Mouse (Mus musculus) layer of hippocampus, adult 8-10 months (tissue): ENCODE results near the gene Tns4. TPM values are rescaled to one million over a fixed set of nuclear protein-coding genes. Genes with fewer than 3 reads are reported as not detected.

Experiments
- DNase-seq, 2 experiments: peaks; one replicate each; pipeline ENCODE4 v3.0.0; 2022; ENCODE audit warnings: low spot score in 2 of 2
- total RNA-seq, 4 experiments: library from RNA; stranded (reverse); gene quantifications; 2 replicates each; pipeline ENCODE4 v1.2.4; 2022

The Tns4 gene
- total RNA-seq, 4 experiments from 2014 or later: 0.27 TPM; not detected in 2

DNA sequence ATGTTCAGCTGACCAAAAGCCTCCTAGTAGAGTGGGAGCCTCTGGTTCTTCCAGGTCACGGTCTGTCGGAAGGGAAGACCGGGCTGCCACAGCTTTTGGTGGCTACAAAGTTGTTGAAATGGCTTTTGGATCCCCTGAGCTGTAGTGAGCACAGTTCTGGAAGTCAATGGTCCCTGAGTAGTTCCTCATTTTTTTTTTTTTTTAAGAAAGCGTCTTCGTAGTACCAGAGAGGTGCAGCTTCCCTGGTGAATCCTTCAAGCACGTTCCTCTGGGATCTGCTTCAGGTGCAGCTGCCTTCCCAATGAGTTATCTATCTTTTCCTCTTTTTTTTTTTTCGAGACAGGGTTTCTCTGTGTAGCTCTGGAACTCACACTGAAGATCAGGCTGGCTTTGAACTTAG lies 4.6 kb upstream of the Tns4 start:
- no peak for DNase-seq

DNA sequence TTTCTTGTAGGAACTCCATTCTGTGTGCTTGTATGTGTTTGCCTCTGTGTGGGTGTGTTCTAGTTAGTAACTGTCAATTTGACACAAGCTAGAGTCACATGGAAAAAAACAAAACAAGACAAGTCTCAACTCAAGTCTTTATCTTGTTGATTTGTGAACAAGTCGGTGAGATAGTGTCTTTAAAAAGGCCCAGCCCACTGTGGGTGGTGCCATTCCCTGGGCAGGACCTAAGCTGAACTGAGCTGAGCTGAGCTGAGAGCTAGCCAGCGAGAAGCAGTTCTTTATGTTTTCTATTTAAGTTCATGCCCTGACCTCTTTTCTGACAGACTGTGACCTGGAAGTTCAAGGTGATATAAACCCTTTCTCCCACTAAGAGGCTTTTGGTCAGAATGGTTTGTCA lies 2.6 kb upstream of the Tns4 start:
- DNase-seq: no peak

DNA sequence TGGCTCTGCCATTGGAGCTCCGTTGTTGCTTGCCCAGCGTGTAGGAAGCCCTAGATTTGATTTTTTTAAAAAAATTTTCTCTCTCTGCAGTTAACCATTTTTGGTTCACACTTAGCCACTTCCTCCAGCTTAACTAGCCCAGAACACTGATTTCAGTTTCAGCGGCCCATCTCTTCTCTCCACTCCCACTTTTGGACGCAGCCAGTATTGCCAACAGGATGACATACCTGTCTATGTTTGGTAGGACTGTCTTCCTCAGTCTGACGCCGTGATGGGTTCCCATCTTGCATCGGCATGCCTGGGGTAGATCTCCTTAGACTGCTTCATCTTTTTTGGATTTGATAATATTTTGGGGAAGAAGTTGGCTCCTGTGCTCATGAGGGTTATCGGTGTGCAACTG lies 1.3 kb upstream of the Tns4 start:
- no peak for DNase-seq

DNA sequence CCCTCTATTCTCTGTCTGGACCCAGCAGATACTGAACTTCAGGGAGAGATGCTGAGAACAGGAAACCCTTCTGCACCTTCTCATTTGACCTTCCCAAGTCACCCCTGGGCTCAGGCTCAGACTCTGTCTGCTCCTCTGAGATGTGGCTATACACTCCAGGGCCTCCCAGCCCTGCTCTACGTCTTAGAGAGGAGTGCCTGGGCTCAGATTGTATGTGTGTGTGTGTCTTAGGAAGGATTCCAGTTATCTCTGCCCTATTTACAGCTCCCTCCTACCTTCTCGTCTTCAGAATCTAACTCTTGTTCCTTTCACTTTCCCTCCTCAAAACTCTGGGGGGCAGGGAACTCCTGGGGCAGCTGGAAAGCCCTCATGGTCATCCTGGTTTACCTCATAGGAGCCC lies 620 bp downstream of the Tns4 start:
- DNase-seq: no peak

DNA sequence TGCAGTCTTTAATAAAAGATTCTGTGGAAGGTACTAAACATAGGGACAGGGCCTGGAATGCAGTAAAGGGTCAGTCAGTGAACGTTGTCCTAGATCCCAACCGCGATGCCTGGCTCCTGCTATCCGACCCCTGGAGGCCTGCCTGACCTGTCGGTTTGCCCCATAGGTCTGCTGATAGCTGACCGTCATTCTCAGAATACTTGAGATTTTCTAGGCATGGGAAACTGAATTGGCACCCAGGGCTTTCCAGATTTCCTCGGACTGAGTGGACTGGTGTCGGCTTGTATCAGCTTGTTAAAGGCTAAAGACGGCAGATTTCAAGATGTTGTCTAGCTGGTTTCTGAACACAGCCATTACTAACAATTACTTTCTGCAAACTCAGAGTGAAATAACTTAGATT lies 4.7 kb downstream of the Tns4 start:
- DNase-seq: no peak

DNA sequence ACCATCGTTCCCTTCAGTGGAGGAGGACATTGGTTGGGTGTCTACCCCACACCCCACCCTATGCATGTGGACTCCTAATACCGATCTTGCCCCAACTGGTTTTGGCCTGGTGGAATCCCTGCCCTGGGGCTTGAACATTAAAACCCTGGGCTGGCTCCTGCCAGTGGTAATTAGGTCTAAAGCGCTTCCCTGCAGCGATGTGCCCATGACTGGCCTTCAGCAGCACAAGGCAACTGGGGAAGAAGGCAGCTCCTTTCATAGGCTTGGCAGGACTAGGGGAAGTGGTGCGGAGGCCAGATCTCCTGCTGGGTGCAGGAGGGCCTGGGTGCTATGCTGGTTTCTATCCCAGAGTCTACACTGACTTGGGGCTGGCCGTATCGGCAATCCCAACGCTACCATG lies 5.6 kb downstream of the Tns4 start:
- DNase-seq: no peak

DNA sequence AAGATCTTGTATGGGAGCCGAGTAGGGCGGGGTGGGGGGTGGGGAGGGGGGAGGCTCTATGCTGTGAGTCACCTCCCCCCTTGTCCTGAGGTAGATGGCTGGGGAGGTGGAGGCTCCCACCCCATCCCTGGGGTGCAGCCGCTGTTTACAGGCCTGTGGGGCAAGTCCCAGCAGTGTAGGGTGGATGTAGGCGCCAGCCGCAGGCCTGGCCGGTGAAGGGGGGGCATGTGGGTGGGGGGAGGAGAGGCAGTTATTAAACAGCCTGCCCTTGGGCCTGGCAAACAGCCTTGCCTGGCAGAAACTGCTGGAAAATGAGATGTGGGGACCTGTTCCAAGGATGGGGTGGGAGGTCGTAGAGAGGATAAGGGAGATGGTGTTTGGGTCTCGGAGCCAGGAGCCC lies 7.0 kb downstream of the Tns4 start:
- DNase-seq: no peak

DNA sequence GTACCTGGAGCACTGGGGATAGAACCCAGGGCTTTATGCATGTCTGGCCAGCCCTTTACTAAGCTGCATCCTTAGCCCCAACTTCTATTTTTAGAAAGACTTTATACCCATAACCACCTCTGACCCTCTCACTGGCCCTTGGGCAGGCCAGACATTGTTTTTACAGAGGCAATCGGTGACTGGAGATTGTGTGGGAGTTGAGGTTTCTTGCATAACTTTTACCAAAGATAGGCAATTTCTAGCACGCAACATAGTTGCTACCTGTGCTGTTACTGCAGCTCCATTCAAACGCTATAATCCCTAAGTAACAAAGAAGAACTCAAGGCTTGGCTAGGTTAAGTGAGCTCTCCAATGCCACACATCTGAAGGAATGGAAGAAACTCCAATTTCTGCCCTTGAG lies 7.5 kb downstream of the Tns4 start:
- DNase-seq: no peak

DNA sequence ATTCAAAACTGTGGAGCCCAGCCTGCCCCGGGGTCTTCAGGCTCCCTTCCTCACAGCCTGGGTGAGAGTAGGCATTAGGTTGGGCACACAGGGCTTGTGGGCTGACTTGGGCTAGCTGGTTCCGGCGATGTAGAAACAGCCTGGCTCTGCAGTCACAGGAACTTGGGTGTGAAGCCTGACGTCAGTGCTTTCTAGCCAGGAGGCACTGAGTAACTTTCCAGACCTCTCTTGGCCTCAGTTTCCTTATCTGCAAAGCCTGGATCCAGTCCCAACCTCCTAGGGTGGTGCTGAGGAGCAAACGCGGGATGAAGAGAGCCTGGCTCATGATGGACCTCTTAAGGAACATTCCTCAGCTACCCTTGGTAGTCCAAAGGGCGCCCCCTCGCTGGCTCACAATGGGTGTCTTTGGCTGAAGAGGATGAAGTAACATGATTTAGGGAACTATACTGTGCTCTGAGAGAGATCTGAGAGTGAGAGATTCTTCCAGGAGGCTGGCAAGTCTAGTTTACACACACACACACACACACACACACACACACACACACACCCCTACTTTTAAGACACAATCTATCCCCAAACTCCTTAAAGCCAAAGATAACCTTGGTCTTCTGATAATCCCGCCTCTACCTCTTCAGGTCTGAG lies 8.1 kb downstream of the Tns4 start:
- DNase-seq: no peak

DNA sequence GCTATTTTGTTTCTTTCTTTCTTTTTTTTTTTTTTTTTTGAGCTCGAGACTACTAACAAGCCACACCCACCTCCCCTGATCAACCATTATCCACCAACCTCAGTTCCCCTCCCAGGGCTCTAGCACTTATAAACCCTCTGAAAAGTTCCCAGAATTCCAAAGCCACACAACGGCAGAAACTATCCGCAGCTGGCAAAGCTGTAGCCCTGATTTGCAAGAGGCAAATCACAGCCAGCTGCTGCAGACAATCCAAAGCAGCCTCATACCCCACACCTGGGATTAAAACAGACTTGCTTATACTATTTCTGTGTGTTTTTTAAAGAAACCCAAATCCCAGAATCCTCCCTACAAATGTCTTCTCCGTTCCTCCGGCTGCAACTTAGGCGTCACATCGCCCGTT lies 11.2 kb downstream of the Tns4 start:
- DNase-seq: no peak

DNA sequence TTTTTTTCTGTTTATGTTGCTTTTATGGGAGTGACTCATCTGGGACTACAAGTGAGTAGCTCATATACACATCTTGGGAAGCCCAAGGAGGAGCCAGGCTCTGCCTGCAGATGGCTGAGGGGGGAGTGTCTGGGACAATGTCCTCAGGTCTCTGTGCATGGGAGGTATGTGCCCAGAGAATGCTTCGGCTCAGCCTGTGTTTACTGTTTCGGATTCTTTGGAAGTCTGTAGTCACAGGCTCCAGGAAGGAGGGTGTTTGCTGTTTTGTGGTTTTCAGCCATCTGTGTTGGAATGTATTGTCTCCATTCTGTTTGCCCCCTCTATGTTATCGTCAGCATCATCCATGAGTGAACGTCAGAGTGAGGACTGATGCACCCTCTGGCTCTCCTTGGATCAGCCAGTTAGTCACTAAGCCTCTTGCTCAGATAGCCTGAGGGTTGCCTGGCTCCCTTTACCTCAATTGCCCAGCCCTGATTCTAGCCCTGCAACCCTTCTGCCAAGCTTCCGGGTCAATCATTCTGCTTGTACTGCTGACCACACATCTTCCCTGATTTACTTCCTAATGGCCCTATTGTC lies 12.3 kb downstream of the Tns4 start:
- peak; percentile 13 to 17 for DNase-seq

DNA sequence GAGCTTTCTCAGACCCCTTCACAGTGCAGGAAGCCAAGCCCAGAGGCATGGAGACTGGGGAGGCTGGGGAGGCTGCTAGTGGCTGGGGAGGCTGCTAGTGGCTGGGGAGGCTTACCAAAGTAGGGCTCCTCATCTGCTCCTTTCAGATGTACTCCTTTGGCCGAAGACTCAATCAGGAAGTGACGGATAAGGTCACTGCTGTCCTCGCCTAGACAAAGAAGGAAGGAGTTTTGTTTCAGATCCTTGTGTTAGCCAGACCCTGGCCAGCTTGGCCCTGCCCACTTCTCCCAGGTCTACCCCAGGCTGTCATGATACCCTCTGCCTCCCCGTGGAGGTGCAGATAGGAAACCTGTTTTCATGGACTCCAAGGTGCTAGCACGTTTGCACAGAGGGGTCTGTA lies 15.3 kb downstream of the Tns4 start:
- no peak for DNase-seq

DNA sequence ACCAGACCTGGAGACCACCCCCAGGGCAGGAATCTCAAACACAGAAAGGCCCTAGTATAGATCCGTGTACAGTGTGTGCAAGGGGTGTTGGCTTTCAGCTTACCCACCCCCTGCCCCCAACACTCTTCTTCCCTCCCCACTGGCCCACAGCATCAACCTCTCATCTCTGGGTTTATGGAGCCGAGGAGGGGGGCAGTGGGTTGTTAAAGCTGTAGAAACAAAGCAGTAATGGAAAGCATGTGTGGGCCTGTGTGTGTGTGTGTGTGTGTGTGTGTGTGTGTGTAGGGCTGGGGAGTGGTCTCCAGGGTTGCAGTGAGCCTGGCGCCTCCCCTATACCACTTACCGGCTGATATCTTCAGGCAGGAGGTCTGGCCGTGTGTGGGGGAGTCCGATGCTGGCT lies 17.2 kb downstream of the Tns4 start:
- DNase-seq: no peak

DNA sequence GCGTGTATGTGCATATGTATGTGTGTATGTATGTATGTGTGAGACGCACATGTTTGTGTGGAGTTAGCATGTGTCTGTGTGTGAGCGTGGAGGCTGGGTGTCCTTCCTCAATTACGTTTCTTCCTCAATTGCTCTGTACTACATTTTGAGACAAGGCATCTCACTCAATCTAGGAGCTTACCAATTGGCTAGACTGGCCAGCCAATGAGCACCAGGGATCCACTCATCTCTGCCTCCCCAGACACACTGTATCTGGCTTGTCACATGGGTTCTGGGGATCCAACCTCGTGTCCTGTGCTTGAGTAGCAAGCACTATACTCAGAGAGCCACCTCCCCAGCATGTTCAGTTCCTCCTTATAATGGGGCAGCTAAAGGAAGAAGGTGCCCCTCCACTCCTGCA lies 20.7 kb downstream of the Tns4 start:
- DNase-seq: no peak

DNA sequence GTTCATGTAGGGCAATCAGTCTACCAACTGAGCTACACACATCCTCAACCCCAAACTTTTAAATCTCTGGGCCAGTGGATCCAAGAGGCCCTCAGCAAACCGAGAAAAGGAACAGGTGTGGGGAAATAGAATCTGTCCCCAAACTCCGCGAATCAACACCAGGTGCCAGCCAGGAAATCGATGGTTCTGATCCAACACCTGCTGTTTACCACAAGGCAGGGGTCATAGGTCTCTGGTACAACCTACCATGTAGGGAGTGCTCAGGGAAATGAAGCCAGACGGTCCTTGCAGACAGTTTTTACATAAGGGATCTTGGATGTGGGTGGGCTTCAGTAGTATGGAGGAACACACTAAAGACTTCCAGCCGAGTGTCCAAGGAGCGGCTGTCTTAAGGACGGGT lies 21.5 kb downstream of the Tns4 start:
- DNase-seq: no peak

DNA sequence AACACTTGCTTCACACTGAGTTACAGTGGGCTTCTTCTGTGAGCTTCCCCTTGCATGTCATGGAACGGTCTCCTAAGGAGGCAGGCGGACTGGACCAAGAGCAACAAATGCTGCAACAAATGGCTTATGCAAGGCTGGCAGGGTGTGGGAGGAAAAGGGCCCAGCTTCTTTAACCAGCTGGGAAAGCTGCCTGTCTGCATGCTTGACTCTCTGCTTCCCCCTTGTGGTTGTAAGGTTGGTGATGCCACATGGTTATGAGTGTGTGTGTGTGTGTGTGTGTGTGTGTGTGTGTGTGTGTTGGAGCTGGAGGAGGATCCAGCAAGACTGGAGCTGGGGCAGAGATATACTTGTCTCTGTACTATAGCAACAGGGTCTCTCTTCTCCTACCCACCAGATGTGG lies 23.1 kb downstream of the Tns4 start:
- peak; percentile 75 to 76 for DNase-seq

DNA sequence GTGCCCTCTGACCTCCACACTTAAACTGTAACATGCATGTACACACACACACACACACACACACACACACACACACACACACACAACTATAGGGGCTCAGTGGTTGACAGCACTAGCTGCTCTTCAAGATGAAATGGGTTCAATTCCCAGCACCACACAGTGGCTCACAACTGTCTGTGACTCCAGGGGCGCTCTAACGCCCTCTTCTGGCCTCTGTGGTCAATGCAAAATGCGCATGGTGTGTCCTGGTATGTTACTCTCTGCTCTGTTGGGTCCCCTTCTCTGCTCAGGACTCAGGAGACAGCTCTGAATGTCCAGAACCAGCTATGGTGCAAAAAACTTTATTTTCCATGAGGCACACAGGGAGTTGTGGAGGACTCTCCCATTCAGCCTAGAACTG lies 23.8 kb downstream of the Tns4 start:
- no peak for DNase-seq

DNA sequence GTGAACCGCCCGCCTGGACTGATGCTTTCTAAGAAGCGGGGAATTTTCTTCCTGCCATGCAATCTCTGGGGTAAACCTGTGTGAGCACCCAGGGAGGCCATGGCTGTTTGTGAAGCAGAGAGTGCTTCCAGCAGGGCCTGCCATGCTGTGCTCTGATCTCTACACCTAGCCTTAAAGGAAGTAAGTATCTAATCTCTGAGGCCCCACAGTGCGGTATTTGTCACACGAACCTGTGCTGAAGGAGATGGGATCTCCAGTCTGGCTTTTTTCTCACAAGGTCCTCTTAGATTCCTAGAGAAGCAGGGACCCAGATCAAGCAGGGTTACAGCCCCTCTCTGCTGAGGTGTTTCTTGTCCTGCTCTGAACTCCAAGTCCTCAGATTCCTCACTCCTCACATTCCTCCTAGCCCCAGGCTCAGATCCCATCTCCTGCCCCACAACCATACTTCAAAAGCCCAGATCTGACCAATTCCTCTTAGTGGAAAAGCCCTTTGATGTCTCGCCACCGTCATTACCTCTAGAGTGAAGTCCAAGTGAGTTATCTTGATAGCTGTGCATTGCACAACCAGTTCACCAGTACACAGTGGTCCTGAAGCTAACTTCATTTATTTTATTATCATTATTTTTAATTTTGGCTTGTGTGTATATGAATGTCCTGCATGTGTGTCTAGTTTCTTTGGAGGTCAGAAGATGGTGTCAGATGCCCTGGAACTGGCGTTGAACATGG lies 25.5 kb downstream of the Tns4 start:
- no peak for DNase-seq

DNA sequence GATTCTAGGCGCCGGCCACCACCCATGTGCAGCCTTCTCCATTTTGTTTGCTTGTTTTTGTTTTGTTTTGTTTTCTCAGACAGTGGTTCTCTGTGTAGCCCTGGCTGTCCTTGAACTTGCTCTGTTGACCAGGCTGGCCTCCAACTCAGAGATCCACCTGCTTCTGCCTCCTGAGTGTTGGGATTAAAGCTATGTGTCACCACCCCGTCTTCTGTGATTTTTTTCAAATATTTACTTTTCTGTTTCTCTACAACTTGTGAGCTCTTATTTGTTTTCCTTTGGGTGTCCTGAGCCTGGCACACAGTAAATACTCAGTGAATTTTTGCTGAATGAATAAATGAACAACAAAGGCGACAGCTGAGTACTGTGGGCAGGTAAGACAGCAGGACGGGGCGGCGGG lies 26.4 kb downstream of the Tns4 start:
- no peak for DNase-seq

DNA sequence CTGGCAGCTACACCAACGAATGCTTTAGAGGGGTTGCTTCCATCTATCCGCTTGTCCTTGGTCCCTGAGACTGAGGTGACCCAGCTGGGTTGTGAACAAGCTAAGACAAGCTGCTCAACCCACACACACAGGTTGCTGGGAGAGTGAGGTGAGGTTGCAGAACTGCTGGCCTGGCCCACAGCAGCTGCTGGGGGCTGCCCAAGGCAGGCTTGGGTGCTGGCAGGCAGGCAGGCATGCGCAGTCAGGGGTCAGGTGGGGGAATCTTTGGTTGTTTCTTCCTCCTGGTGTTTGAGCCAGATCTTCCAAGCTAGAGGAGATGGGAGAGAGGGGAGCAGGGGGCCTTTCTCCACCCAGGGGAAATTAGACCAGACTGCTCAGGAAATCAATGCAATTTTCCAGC lies 28.7 kb downstream of the Tns4 start:
- DNase-seq: no peak

DNA sequence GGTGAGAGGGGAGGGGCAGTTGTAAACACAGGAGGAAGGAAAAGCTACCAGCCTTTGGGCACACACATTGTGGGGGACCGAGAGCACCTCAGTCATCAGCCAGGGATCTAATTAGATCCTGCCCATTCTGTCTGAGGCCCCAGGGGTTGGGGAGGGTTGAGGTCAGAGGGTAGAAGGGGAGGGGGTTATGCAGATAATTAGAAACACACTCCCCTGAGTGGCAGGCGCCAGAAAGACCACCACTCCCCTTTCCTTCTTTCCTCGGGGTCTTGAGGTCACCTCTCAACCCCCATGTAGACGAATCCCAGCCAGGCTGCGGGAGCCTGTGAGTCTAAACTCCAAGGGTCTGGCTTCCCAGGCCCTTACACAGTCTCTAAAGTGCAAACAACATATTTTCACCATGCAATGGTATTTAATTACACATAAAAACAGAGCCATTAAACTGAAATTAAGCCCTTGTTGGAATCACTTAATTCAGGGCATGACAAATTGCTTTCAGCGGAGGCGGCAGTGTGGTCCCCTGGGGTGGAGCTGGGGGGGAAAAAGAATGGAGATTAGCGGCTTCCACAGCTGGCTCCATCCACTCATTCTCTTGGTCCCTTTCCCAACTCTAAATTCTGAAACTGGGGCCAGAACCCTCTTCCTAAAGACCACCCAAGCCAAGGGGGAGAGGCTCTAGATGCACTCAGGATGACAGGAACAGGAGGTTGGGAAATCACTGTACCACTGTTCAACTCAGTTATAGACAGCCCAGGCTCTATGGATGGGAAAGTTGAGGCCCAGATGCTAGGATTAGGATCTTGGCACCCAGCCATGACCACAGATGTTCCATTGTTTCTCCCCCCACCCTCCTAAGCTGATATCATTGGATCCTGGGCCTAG lies 33.3 kb downstream of the Tns4 start:
- DNase-seq: no peak

DNA sequence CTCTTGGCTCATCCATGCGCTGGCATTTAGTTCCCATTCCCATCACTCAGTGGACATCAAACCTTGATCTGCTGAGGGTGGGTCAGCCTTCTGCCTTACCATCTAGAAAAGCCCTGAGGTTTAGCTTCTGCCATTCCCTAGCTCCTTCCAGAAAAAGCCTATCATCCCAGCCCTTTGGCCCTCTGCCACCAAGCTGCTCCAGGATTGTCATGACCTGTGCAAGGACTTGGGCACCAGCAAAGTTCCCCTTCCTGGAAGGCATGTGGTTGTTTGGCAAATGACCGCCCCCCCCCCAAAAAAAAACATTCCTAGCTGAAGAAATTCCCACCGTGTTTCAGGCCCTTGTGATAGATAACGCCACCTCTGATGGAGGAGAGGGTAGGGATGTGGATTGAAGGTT lies 34.0 kb downstream of the Tns4 start:
- no peak for DNase-seq
